16 mouse cellular contexts compared by ENCODE assay signal in the genomic region with DNA sequence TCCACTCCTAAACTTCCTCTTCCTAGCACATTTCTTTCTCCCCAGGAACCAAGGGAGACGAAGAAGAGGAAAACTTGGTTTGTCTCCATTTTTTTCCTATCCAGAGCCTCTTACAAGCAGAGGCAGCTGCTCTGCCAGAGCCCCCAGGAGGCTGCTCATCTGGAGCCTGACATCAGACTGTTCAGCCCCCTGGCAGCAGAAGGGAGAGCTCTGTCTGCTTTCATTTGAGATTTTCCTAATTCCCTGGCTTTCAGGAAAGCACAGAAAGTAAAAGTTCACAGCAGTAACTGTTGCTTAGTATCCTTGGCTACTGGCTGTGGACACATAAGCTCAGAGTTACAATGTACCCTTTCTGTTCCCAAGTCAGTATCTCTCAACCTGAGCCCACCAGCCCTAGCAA.
"Had no signal": no experiment of that assay in that cellular context is flagged by ENCODE, and none has a peak within 500 bp of the region (broad histone marks: within the 10 kb centered on the region; RNA-seq: fewer than 3 reads in every experiment).

No protein-coding gene starts in this region.

- ATAC-seq: liver, postnatal 0 days had no signal

- H3K4me2 ChIP-seq: limb, embryonic 12.5 days; liver, embryonic 13.5 days; lung, embryonic 15.5 days; midbrain, embryonic 12.5 days; neural tube, embryonic 15.5 days; stomach, embryonic 15.5 days had no signal

- H3K27ac ChIP-seq: limb, embryonic 12.5 days; liver, embryonic 13.5 days; lung, embryonic 15.5 days; macrophage; midbrain, embryonic 12.5 days; neural tube, embryonic 15.5 days; stomach, embryonic 15.5 days had no signal

- H3K4me3 ChIP-seq: limb, embryonic 12.5 days; liver, embryonic 13.5 days; lung, embryonic 15.5 days; midbrain, embryonic 12.5 days; myocyte; neural tube, embryonic 15.5 days; stomach, embryonic 15.5 days had no signal

- H3K27me3 ChIP-seq: limb, embryonic 12.5 days; liver, embryonic 13.5 days; lung, embryonic 15.5 days; midbrain, embryonic 12.5 days; neural tube, embryonic 15.5 days; stomach, embryonic 15.5 days had no signal

- H3K36me3 ChIP-seq: limb, embryonic 12.5 days; liver, embryonic 13.5 days; lung, embryonic 15.5 days; midbrain, embryonic 12.5 days; neural tube, embryonic 15.5 days; stomach, embryonic 15.5 days had no signal

- H3K4me1 ChIP-seq: liver, embryonic 13.5 days; lung, embryonic 15.5 days; midbrain, embryonic 12.5 days; stomach, embryonic 15.5 days had no signal

- H3K9me3 ChIP-seq: limb, embryonic 12.5 days; lung, embryonic 15.5 days; midbrain, embryonic 12.5 days; neural tube, embryonic 15.5 days; stomach, embryonic 15.5 days had no signal

- H3K9ac ChIP-seq: limb, embryonic 12.5 days; liver, embryonic 13.5 days; liver, postnatal 0 days; lung, embryonic 15.5 days; midbrain, embryonic 12.5 days; neural tube, embryonic 15.5 days; stomach, embryonic 15.5 days had no signal

- DNase-seq: kidney, postnatal 25 days; layer of hippocampus, adult 9-11 months; liver; liver, embryonic 13.5 days; liver, postnatal 0 days; lung, postnatal 14 days; retina, postnatal 1 day; right cerebral cortex, postnatal 4 days; thymus, postnatal 36 days had no signal
